Mouse (Mus musculus) MEL (cell line): ENCODE measurements around the gene Gm12185. TPM values are rescaled to one million over a fixed set of nuclear protein-coding genes. Genes with fewer than 3 reads are reported as not detected.
"Not testable (repeated sequence)": the region's sequence is repeated elsewhere in the genome, so short reads cannot be mapped to it uniquely, and the experiment has no call there.

Source experiments
- DNase-seq: peaks from one replicate; pipeline ENCODE4 v3.0.0; 2011; ENCODE audit warnings: low read depth, low spot score
- H3K27ac ChIP-seq: 2 replicates; pipeline ENCODE4 v1.5.1; 2012; ENCODE audit warnings: low read depth, mild to moderate bottlenecking, control low read depth, low read length, moderate library complexity; ENCODE audit not compliant: control insufficient read depth
- H3K27me3 ChIP-seq, 2 experiments: fragments of 150-350 bp in 1 of 2; sonication (generic) in 1 of 2; 2 replicates each; pipeline ENCODE4 v1.6.1; 2012; ENCODE audit warnings: low read length in 2 of 2, mild to moderate bottlenecking in 2 of 2, improper control_type of control experiment in 1 of 2, moderate library complexity in 1 of 2; ENCODE audit not compliant: insufficient read depth in 2 of 2, control insufficient read depth in 1 of 2
- H3K36me3 ChIP-seq, 2 experiments: 2 replicates each; pipeline ENCODE4 v1.6.1; 2012 to 2014; ENCODE audit warnings: low read length in 2 of 2, improper control_type of control experiment in 1 of 2, inconsistent platforms in 1 of 2, mild to moderate bottlenecking in 1 of 2; ENCODE audit not compliant: insufficient read depth in 2 of 2, control insufficient read depth in 1 of 2
- H3K4me1 ChIP-seq, 2 experiments: fragments of 150-350 bp in 1 of 2; sonication (generic) in 1 of 2; 2 replicates each; pipeline ENCODE4 v1.6.1; 2012; ENCODE audit warnings: low read length in 2 of 2, improper control_type of control experiment in 1 of 2, mild to moderate bottlenecking in 1 of 2; ENCODE audit not compliant: insufficient read depth in 2 of 2, control insufficient read depth in 1 of 2
- H3K4me3 ChIP-seq, 2 experiments: fragments of 150-350 bp in 1 of 2; sonication (generic) in 1 of 2; 2 replicates each; pipeline ENCODE4 v1.5.1; 2012; ENCODE audit warnings: low read depth in 2 of 2, low read length in 2 of 2, mild to moderate bottlenecking in 2 of 2, moderate library complexity in 2 of 2, control low read depth in 1 of 2, improper control_type of control experiment in 1 of 2; ENCODE audit not compliant: control insufficient read depth in 1 of 2, insufficient read depth in 1 of 2
- H3K79me2 ChIP-seq: 2 replicates; pipeline ENCODE4 v1.6.1; 2012; ENCODE audit warnings: mild to moderate bottlenecking, low read length, moderate library complexity; ENCODE audit not compliant: control insufficient read depth, poor library complexity, insufficient read depth
- H3K9ac ChIP-seq: 2 replicates; pipeline ENCODE4 v1.6.1; 2012; ENCODE audit warnings: low read depth, mild to moderate bottlenecking, control low read depth, low read length, moderate library complexity; ENCODE audit not compliant: control insufficient read depth, poor library complexity, severe bottlenecking
- H3K9me3 ChIP-seq: fragments of 150-350 bp; sonication (generic); replicated peaks from 2 replicates; pipeline ENCODE4 v1.6.1; 2012; ENCODE audit warnings: mild to moderate bottlenecking, low read length, improper control_type of control experiment, moderate library complexity; ENCODE audit not compliant: insufficient read depth
- polyA plus RNA-seq, 2 experiments: library from polyadenylated mRNA; stranded (reverse) in 1 of 2; unstranded in 1 of 2; fragments of >175 nt in 1 of 2; fragments of >200 nt in 1 of 2; gene quantifications; 2 replicates each; pipeline versions ENCODE4 v1.2.1 to v1.2.4; 2012; ENCODE audit warnings: low replicate concordance in 2 of 2, low read depth in 1 of 2; ENCODE audit not compliant: insufficient read length in 2 of 2, insufficient read depth in 1 of 2, missing spikeins in 1 of 2
- total RNA-seq: library from RNA; depleted of rRNA; stranded (reverse); fragments of 300-350 nt; gene quantifications from 2 replicates; pipeline ENCODE4 v1.2.3, GENCODE M21; 2012; rRNA removed

The Gm12185 gene
- total RNA-seq (not detected in 2 replicates), polyA plus RNA-seq (not detected)

- H3K27me3 ChIP-seq, H3K79me2 ChIP-seq, H3K27ac ChIP-seq, DNase-seq, H3K36me3 ChIP-seq, H3K4me1 ChIP-seq, H3K9me3 ChIP-seq, H3K9ac ChIP-seq: not testable (repeated sequence)
- peak within 1 kb of the TSS; percentile 26 to 47 for H3K4me3 ChIP-seq
Measured at GRCm38 (mm10) chr11:48991740-48992520, at the start of gene Gm12185. Gm12185 (minus strand) TSS chr11:48992226.

DNA sequence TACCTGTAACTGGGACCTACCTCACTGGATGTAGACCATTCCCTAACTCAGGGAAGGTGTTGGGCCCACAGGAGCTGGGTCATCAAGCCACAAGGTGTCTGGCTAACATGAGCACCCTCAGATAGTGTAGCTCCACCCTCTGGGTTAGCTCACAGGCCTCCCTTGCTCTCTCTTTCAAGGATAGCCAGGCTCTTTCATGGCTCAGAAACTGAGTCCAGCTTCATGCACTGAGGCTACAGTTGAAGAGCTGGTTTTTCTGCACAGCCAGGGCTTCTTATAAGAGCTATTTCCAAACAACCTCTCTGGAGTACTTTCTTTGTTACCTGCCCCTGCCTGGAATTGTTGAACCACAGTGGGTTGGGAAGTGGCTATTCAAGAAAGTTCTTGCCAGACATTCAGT, 20.0 kb upstream of the Gm12185 start:
- not testable (repeated sequence) for H3K36me3 ChIP-seq

DNA sequence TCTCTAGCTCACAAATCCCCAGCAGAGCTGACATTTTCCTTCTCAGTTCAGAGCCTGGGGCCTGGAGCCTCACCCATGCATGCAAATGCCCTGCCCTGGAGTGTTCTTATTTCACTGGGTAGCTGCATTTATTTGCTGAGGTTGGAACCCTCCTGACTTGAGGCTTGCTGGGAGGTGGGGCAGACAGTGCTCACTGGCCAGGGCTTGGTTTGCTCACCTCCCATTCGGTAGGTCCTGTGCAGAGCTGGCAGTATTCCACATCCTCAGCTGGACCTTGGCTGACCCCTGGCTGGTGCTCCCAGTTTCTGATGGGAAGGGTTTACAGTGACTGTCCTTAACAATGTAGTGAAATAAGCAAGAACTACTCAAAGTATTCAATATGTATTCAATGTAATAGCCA, 14.8 kb upstream of the Gm12185 start:
- not testable (repeated sequence) for H3K27me3 ChIP-seq, DNase-seq, H3K79me2 ChIP-seq, H3K4me3 ChIP-seq, H3K4me1 ChIP-seq, H3K27ac ChIP-seq, H3K9me3 ChIP-seq, H3K9ac ChIP-seq, H3K36me3 ChIP-seq

More for the DNA sequence above, 20.0 kb upstream of the Gm12185 start:
- H3K9ac ChIP-seq, H3K4me3 ChIP-seq, H3K4me1 ChIP-seq, H3K27me3 ChIP-seq, H3K79me2 ChIP-seq, H3K27ac ChIP-seq, H3K9me3 ChIP-seq, DNase-seq: not testable (repeated sequence)

- H3K36me3 ChIP-seq, H3K27ac ChIP-seq, H3K4me3 ChIP-seq, H3K79me2 ChIP-seq, H3K4me1 ChIP-seq, DNase-seq, H3K9ac ChIP-seq, H3K27me3 ChIP-seq, H3K9me3 ChIP-seq: not testable (repeated sequence)
Measured at GRCm38 (mm10) chr11:49006317-49006716, 14.3 kb upstream of the Gm12185 start.

GRCm38 (mm10) chr11:49000411-49000810, 8.4 kb upstream of the Gm12185 start:
- H3K79me2 ChIP-seq, H3K4me3 ChIP-seq, H3K36me3 ChIP-seq, H3K27me3 ChIP-seq, H3K27ac ChIP-seq, DNase-seq, H3K9me3 ChIP-seq, H3K4me1 ChIP-seq, H3K9ac ChIP-seq: not testable (repeated sequence)

DNA sequence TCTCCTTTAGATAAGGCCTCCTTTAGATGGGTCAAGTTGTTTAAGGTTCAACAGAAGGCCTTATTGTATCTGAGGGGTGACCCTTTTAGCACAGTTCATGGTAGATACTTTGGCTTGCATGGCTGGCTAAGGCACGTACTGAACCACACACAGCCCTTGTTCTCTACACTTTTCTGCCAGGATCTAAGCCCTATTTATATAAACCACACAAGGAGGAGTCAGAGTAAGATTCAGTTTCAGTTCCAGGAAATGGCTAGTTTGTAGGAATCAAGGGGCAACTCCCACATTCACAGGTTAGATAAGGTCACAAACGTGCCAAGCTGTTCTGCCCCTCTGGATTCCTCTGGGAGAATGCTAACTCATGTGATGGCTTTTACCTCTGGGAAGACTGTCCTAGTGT, 2.0 kb upstream of the Gm12185 start, which contains the start of gene Tgtp1:
Gene Tgtp1 (minus strand): TSS at position 155 of the 400 bp plus-strand sequence.
- H3K79me2 ChIP-seq, H3K36me3 ChIP-seq, H3K9me3 ChIP-seq, H3K4me1 ChIP-seq, H3K4me3 ChIP-seq, H3K9ac ChIP-seq, H3K27me3 ChIP-seq, H3K27ac ChIP-seq: not testable (repeated sequence)
- DNase-seq, result peak; percentile 6

DNA sequence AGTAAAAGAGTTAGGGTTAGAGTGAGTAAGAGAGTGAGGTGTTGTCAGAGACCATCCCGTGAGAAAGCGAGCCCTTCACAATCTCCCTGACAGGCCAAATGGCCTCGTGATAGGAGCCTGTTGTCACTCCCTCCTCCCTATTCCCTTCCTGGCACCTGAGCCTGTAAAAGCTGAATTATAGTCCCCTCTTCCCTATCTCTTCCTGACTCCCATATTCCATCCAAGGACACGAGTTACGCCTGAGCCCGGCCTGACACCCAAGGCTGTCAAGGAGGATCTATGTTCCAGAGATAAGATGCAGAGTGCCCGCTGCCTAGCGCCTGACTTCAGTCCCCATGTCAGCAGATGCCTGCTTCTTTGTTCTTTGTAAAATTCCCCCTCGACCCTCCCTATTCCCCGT, 1.3 kb upstream of the Gm12185 start:
- not testable (repeated sequence) for H3K4me1 ChIP-seq, H3K4me3 ChIP-seq, H3K27ac ChIP-seq, H3K79me2 ChIP-seq, H3K36me3 ChIP-seq, DNase-seq, H3K9ac ChIP-seq, H3K9me3 ChIP-seq, H3K27me3 ChIP-seq
